Mouse (Mus musculus) ES-Bruce4 (cell line): Measurements from ENCODE around the gene Vmn1r129. TPM values are rescaled to one million over a fixed set of nuclear protein-coding genes. Genes with fewer than 3 reads are reported as not detected.
"Not testable (repeated sequence)": the region's sequence is repeated elsewhere in the genome, so short reads cannot be mapped to it uniquely, and the experiment has no call there.

Source experiments
- H3K27ac ChIP-seq: 2 replicates; pipeline ENCODE4 v1.5.1; 2012; ENCODE audit warnings: low read length, inconsistent platforms; ENCODE audit not compliant: insufficient read depth
- H3K27me3 ChIP-seq: 2 replicates; pipeline ENCODE4 v1.6.1; 2012; ENCODE audit warnings: mild to moderate bottlenecking, low read length, inconsistent platforms; ENCODE audit not compliant: control insufficient read depth, poor library complexity, insufficient read depth, severe bottlenecking
- H3K36me3 ChIP-seq: 2 replicates; pipeline ENCODE4 v1.6.1; 2012; ENCODE audit warnings: inconsistent platforms, mild to moderate bottlenecking, low read length, moderate library complexity; ENCODE audit not compliant: control insufficient read depth, poor library complexity, insufficient read depth, severe bottlenecking
- H3K4me1 ChIP-seq: one replicate; pipeline ENCODE4 v1.8.1; 2011; ENCODE audit warnings: low read length; ENCODE audit not compliant: control insufficient read depth, insufficient read depth
- H3K4me3 ChIP-seq: 2 replicates; pipeline ENCODE4 v1.5.1; 2011; ENCODE audit warnings: low read depth, mild to moderate bottlenecking, low read length
- H3K9ac ChIP-seq: 2 replicates; pipeline ENCODE4 v1.6.1; 2012; ENCODE audit warnings: low read depth, mild to moderate bottlenecking, inconsistent platforms; ENCODE audit not compliant: poor library complexity, severe bottlenecking
- H3K9me3 ChIP-seq: replicated peaks from 2 replicates; pipeline ENCODE4 v1.6.1; 2012; ENCODE audit warnings: mild to moderate bottlenecking, low read length, inconsistent platforms; ENCODE audit not compliant: control insufficient read depth, poor library complexity, insufficient read depth, severe bottlenecking
- polyA plus RNA-seq: library from polyadenylated mRNA; stranded (reverse); fragments of >200 nt; gene quantifications from 2 replicates; pipeline ENCODE4 v1.2.4, GENCODE M21; 2011; ENCODE audit warnings: low read depth; ENCODE audit not compliant: missing spikeins, insufficient read depth, insufficient read length

Gene Vmn1r129
- polyA plus RNA-seq, result not detected in 2 replicates

DNA sequence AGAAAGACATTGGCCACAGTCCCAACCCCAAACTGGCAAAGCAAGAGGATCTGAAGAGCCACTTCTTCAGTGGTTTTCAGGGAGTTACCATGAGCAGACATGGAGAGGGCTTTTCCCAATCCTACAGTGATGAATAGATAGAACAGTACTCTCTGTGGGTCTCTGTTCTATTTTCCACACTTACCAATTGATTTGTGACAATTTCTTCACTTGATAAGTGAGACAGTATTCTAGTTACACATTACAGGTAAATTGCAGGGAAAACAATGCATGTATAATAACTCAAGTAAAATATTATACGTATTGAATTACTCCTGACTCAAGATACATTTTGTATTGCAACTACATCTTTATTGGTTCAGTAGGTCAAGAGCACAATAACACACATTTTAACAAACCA, at the start of gene Vmn1r129:
Vmn1r129 (minus strand) TSS at position 101 of the 400 bp plus-strand sequence.
- H3K9me3 ChIP-seq, H3K9ac ChIP-seq, H3K36me3 ChIP-seq, H3K4me3 ChIP-seq, H3K27me3 ChIP-seq, H3K4me1 ChIP-seq, H3K27ac ChIP-seq: not testable (repeated sequence)

DNA sequence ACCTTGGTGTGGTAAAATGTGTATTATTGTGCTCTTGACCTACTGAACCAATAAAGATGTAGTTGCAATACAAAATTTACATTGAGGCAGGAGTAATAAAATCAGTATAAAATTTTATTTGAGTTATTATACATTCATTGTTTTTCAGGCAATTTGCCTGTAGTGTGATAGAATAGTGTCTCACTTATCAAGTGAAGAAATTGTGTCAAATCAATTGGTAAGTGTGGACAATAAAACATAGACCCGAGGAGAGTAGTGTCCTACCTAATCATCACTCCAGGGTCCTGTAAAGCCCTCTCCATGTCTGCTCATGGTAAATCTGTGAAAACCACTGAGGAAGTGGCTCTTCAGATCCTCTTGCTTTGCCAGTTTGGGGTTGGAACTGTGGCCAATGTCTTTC, 12.0 kb downstream of the Vmn1r129 start, which contains the start of gene Vmn1r128:
Vmn1r128 (plus strand) TSS at position 301 of the 400 bp plus-strand sequence.
- not testable (repeated sequence) for H3K9me3 ChIP-seq, H3K4me1 ChIP-seq, H3K4me3 ChIP-seq, H3K27ac ChIP-seq, H3K9ac ChIP-seq, H3K27me3 ChIP-seq, H3K36me3 ChIP-seq

DNA sequence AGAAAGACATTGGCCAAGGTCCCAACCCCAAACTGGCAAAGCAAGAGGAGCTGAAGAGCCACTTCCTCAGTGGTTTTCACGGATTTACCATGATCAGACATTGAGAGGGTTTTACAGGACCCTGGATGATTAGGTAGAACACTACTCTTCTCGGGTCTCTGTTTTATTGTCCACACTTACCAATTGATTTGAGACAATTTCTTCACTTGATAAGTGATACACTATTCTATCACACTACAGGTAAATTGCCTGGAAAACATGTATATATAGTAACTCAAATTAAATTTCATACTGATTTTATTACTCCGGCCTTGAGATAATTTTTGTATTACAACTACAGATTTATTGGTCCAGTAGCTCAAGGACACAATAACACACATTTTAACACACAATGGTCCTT, 41.3 kb downstream of the Vmn1r129 start, which contains the start of gene Vmn1r127:
Vmn1r127 (minus strand) TSS at position 101 of the 400 bp plus-strand sequence.
- not testable (repeated sequence) for H3K4me1 ChIP-seq, H3K27me3 ChIP-seq, H3K36me3 ChIP-seq, H3K4me3 ChIP-seq, H3K9me3 ChIP-seq, H3K27ac ChIP-seq, H3K9ac ChIP-seq

Other genes starting within 250 kb of the Vmn1r129 start
- gene Vmn1r122, start 227.2 kb downstream of the Vmn1r129 start, polyA plus RNA-seq, result not detected in 2 replicates
- not detected in 2 replicates for gene Vmn1r123, start 199.1 kb downstream of the Vmn1r129 start, polyA plus RNA-seq
- not detected in 2 replicates for gene Gm5157, start 170.9 kb downstream of the Vmn1r129 start, polyA plus RNA-seq
- not detected in 2 replicates for gene Vmn1r124, start 100.7 kb downstream of the Vmn1r129 start, polyA plus RNA-seq
- gene Vmn1r125, start 89.1 kb downstream of the Vmn1r129 start, polyA plus RNA-seq, result not detected in 2 replicates
- gene Vmn1r126, start 59.8 kb downstream of the Vmn1r129 start, polyA plus RNA-seq, result not detected in 2 replicates
- gene Vmn1r127, start 41.4 kb downstream of the Vmn1r129 start, polyA plus RNA-seq, result not detected in 2 replicates
- not detected in 2 replicates for gene Vmn1r128, start 11.9 kb downstream of the Vmn1r129 start, polyA plus RNA-seq
- not detected in 2 replicates for gene Gm6882, start 71.5 kb upstream of the Vmn1r129 start, polyA plus RNA-seq
- not detected in 2 replicates for gene Vmn1r130, start 150.5 kb upstream of the Vmn1r129 start, polyA plus RNA-seq
- gene Vmn1r131, start 184.8 kb upstream of the Vmn1r129 start, polyA plus RNA-seq, result not detected in 2 replicates